Mouse (Mus musculus) brain, embryonic 18.5 days (tissue): ENCODE results near the gene Ppp2r2c.
"Not testable (repeated sequence)": the region's sequence is repeated elsewhere in the genome, so short reads cannot be mapped to it uniquely, and the experiment has no call there.

Experiments
- DNase-seq: peaks from one replicate; pipeline ENCODE4 v3.0.0-alpha.2; 2012; ENCODE audit warnings: low read depth, low spot score

Gene Ppp2r2c

GRCm38 (mm10) chr5:36923826-36924700 is 55.8 kb downstream of the Ppp2r2c start:
- no peak for DNase-seq

- DNase-seq, result no peak
These were observed 60.4 kb downstream of the Ppp2r2c start for GRCm38 (mm10) chr5:36928701-36929100.

- no peak for DNase-seq
These were observed 61.1 kb downstream of the Ppp2r2c start for GRCm38 (mm10) chr5:36929376-36929775.

- no peak for DNase-seq
These were observed 65.1 kb downstream of the Ppp2r2c start for GRCm38 (mm10) chr5:36933383-36933782.

- peak; percentile 75 for DNase-seq
These were observed 67.5 kb downstream of the Ppp2r2c start for GRCm38 (mm10) chr5:36935486-36936473.

GRCm38 (mm10) chr5:36936548-36936947 is 68.2 kb downstream of the Ppp2r2c start:
- DNase-seq, result no peak

- DNase-seq, result no peak
These were observed 69.7 kb downstream of the Ppp2r2c start for GRCm38 (mm10) chr5:36938021-36938420.

- DNase-seq, result not testable (repeated sequence)
These were observed 70.7 kb downstream of the Ppp2r2c start for GRCm38 (mm10) chr5:36938991-36939390.

GRCm38 (mm10) chr5:36942446-36942845 is 74.1 kb downstream of the Ppp2r2c start:
- no peak for DNase-seq

GRCm38 (mm10) chr5:36944552-36944951 is 76.2 kb downstream of the Ppp2r2c start:
- no peak for DNase-seq

- peak; percentile 70 for DNase-seq
These were observed 76.9 kb downstream of the Ppp2r2c start for GRCm38 (mm10) chr5:36945102-36945701.

- DNase-seq, result no peak
These were observed 77.4 kb downstream of the Ppp2r2c start for GRCm38 (mm10) chr5:36945713-36946112.

GRCm38 (mm10) chr5:36946445-36946844 is 78.1 kb downstream of the Ppp2r2c start:
- no peak for DNase-seq

GRCm38 (mm10) chr5:36948831-36949230 is 80.5 kb downstream of the Ppp2r2c start:
- DNase-seq, result no peak

- no peak for DNase-seq
These were observed 82.6 kb downstream of the Ppp2r2c start for GRCm38 (mm10) chr5:36950871-36951270.

- no peak for DNase-seq
These were observed 84.0 kb downstream of the Ppp2r2c start for GRCm38 (mm10) chr5:36952311-36952710.

- no peak for DNase-seq
These were observed 87.1 kb downstream of the Ppp2r2c start for GRCm38 (mm10) chr5:36955366-36955765.

GRCm38 (mm10) chr5:36958837-36959236 is 90.5 kb downstream of the Ppp2r2c start:
- no peak for DNase-seq

GRCm38 (mm10) chr5:36960501-36960900 is 92.2 kb downstream of the Ppp2r2c start:
- peak; percentile 57 for DNase-seq

GRCm38 (mm10) chr5:36971587-36971986 is 103.3 kb downstream of the Ppp2r2c start:
- DNase-seq, result no peak

GRCm38 (mm10) chr5:36975336-36975735 is 107.0 kb downstream of the Ppp2r2c start:
- DNase-seq, result no peak

- DNase-seq, result no peak
These were observed 109.5 kb downstream of the Ppp2r2c start for GRCm38 (mm10) chr5:36977809-36978208.
